Comparison of ENCODE assay signal across 22 mouse cellular contexts in genomic region chr12:26436334-26436733, GRCm38 (mm10). TPM values are rescaled to one million over a fixed set of nuclear protein-coding genes. Genes with fewer than 3 reads are reported as not detected.
DNase-seq lines count a peak whose midpoint lies in the region; ATAC-seq and TF ChIP-seq lines count a peak whose summit lies in the region.
"Had no signal": no experiment of that assay in that cellular context is flagged by ENCODE, and none has a peak within 500 bp of the region (broad histone marks: within the 10 kb centered on the region; RNA-seq: fewer than 3 reads in every experiment).

No protein-coding gene starts in this region.

- 0 out of 2 replicates have a peak, but pooled peaks have one; percentile 20 for TF ChIP-seq EP300 in heart, adult 2 months (IDR thresholded peaks at IDR 0.05; ENCODE audit: insufficient read depth, low read depth, low read length)

- H3K9ac ChIP-seq in heart, adult 2 months (ENCODE audit: low read depth, low read length): no peak overlapping the region
- no peak overlapping the region for H3K9ac ChIP-seq in forebrain, postnatal 0 days
- H3K9ac ChIP-seq: limb, embryonic 15.5 days; midbrain, embryonic 12.5 days; stomach, embryonic 15.5 days had no signal

- 0 out of 2 replicates have a peak, but pooled peaks have one; percentile 10 for ATAC-seq in granulocyte monocyte progenitor cell, adult 5-6 weeks (replicated peaks; ENCODE audit: poor library complexity, severe bottlenecking)
- ATAC-seq in forebrain, postnatal 0 days: no peak
- ATAC-seq: CD4-positive, CD25-positive, alpha-beta regulatory T cell, adult 4 months; forebrain, embryonic 14.5 days; inflammation-experienced regulatory T-cells, adult 6 months had no signal

- no peaks in the 10 kb centered on the region; the same call in 1 of the 2 replicates for H3K27me3 ChIP-seq in heart, adult 2 months (ENCODE audit: control insufficient read depth, insufficient read depth, low read length)
- H3K27me3 ChIP-seq in heart, embryonic 10.5 days (ENCODE audit: insufficient read depth, poor library complexity, severe bottlenecking): no peaks in the 10 kb centered on the region
- H3K27me3 ChIP-seq in forebrain, postnatal 0 days (ENCODE audit: insufficient read depth, low read length): no peaks in the 10 kb centered on the region
- H3K27me3 ChIP-seq in midbrain, embryonic 10.5 days (ENCODE audit: low read depth, poor library complexity, severe bottlenecking): no peaks in the 10 kb centered on the region
- H3K27me3 ChIP-seq: limb, embryonic 15.5 days; midbrain, embryonic 12.5 days; stomach, embryonic 15.5 days had no signal

- no peak overlapping the region for H3K4me2 ChIP-seq in forebrain, postnatal 0 days (ENCODE audit: low read depth)
- H3K4me2 ChIP-seq: limb, embryonic 15.5 days; midbrain, embryonic 12.5 days; stomach, embryonic 15.5 days had no signal

- H3K9me3 ChIP-seq in heart, embryonic 10.5 days: no peaks in the 10 kb centered on the region
- no peaks in the 10 kb centered on the region for H3K9me3 ChIP-seq in forebrain, postnatal 0 days (ENCODE audit: low read length)
- no peaks in the 10 kb centered on the region for H3K9me3 ChIP-seq in midbrain, embryonic 10.5 days (replicated peaks)
- H3K9me3 ChIP-seq: limb, embryonic 15.5 days; midbrain, embryonic 12.5 days; stomach, embryonic 15.5 days had no signal

- no peak for TF ChIP-seq POLR2A in heart, adult 2 months (IDR thresholded peaks at IDR 0.05; ENCODE audit: insufficient read depth, low read depth, low read length)

- 29% methylated on average over 4 of the region's 4 CpGs for WGBS in heart, adult 2 months
- WGBS in heart, embryonic 10.5 days: 82% methylated on average over 4 of the region's 4 CpGs
- 81% methylated on average over 4 of the region's 4 CpGs for WGBS in forebrain, postnatal 0 days
- WGBS in midbrain, embryonic 10.5 days: 88% methylated on average over 4 of the region's 4 CpGs

- H3K4me1 ChIP-seq in heart, adult 2 months (ENCODE audit: control insufficient read depth, insufficient read depth, low read length): peaks cover 11% of the 10 kb centered on the region
- H3K4me1 ChIP-seq in heart, embryonic 10.5 days: no peaks in the 10 kb centered on the region
- no peaks in the 10 kb centered on the region for H3K4me1 ChIP-seq in forebrain, postnatal 0 days (ENCODE audit: insufficient read depth)
- H3K4me1 ChIP-seq in midbrain, embryonic 10.5 days: no peaks in the 10 kb centered on the region
- H3K4me1 ChIP-seq: limb, embryonic 15.5 days; midbrain, embryonic 12.5 days; stomach, embryonic 15.5 days had no signal

- H3K36me3 ChIP-seq in heart, adult 2 months (ENCODE audit: control insufficient read depth, insufficient read depth, low read length): no peaks in the 10 kb centered on the region; the same call in 1 of the 2 replicates
- H3K36me3 ChIP-seq in heart, embryonic 10.5 days: no peaks in the 10 kb centered on the region
- no peaks in the 10 kb centered on the region for H3K36me3 ChIP-seq in forebrain, postnatal 0 days (ENCODE audit: insufficient read depth)
- H3K36me3 ChIP-seq in midbrain, embryonic 10.5 days: no peaks in the 10 kb centered on the region
- H3K36me3 ChIP-seq: limb, embryonic 15.5 days; midbrain, embryonic 12.5 days; stomach, embryonic 15.5 days had no signal

- H3K79me2 ChIP-seq in heart, adult 2 months (replicated peaks; ENCODE audit: control insufficient read depth, insufficient read depth, low read length): no peaks in the 10 kb centered on the region

- no peak overlapping the region for H3K4me3 ChIP-seq in heart, adult 2 months
- no peak overlapping the region for H3K4me3 ChIP-seq in heart, embryonic 10.5 days
- H3K4me3 ChIP-seq in forebrain, postnatal 0 days (ENCODE audit: low read depth, low read length): no peak overlapping the region
- no peak overlapping the region for H3K4me3 ChIP-seq in midbrain, embryonic 10.5 days
- H3K4me3 ChIP-seq: layer of hippocampus, adult 2 months; limb, embryonic 15.5 days; midbrain, embryonic 12.5 days; myocyte; stomach, embryonic 15.5 days had no signal

- intact Hi-C loops in heart, adult 2 months (cut with DNase I): no loop called here
- intact Hi-C loops in heart, postnatal 10 days (cut with DNase I): no loop called here
- intact Hi-C loops in left cerebral cortex, postnatal 25 days (cut with DNase I): no loop called here

- H3K27ac ChIP-seq in heart, adult 2 months: peak overlapping the region; percentile 34; the same call in 1 of the 2 replicates
- H3K27ac ChIP-seq in heart, embryonic 10.5 days: no peak overlapping the region
- no peak overlapping the region for H3K27ac ChIP-seq in forebrain, postnatal 0 days (ENCODE audit: low read depth, low read length)
- no peak overlapping the region for H3K27ac ChIP-seq in midbrain, embryonic 10.5 days (replicated peaks)
- H3K27ac ChIP-seq: layer of hippocampus, adult 2 months; limb, embryonic 15.5 days; midbrain, embryonic 12.5 days; stomach, embryonic 15.5 days had no signal

- DNase-seq in heart, adult 2 months: peak; percentile 52 to 55
- no peak for DNase-seq in heart, embryonic 10.5 days (ENCODE audit: low spot score)
- peak; percentile 52 to 61 for DNase-seq in heart, postnatal 10 days
- peak; percentile 60 to 66 for DNase-seq in kidney, postnatal 36 days
- DNase-seq in forebrain, postnatal 0 days: no peak
- DNase-seq in left cerebral cortex, postnatal 25 days (ENCODE audit: low spot score in 2 of 2): no peak
- DNase-seq in midbrain, embryonic 10.5 days (ENCODE audit: low spot score): no peak
- DNase-seq: adrenal gland, adult 8-10 months; cerebellum, adult 9-11 months; embryo, embryonic 11 days; retina, postnatal 1 day; thymus, postnatal 14 days had no signal

- TF ChIP-seq CTCF in heart, adult 2 months (IDR thresholded peaks at IDR 0.05): no peak
- no peak for TF ChIP-seq CTCF in forebrain, postnatal 0 days (IDR thresholded peaks at IDR 0.05; ENCODE audit: low read depth)

RNA-seq across cellular contexts. Expression of gene Rsad2, which starts 19.9 kb away (rescaled TPM):
- 10 to 100 TPM in 1 of 2 experiments, 1 to 10 TPM in 1; 7.4 to 14.4 TPM for total RNA-seq in heart, adult 2 months (2021)
- polyA plus RNA-seq in heart, adult 2 months (2012; rRNA removed): 6.9 and 8.2 TPM in 2 replicates
- 0.25 and 0.60 TPM in 2 replicates for polyA plus RNA-seq in heart, embryonic 10.5 days (2016; fragmentation: Nextera tagmentation; extraction: Ambion mirVana)
- total RNA-seq in granulocyte monocyte progenitor cell, adult 5-6 weeks (2014; fragmentation: Nextera tagmentation): not detected in 2 replicates
- 0.78 TPM in 1 of 2 replicates, not detected in the other for total RNA-seq in granulocyte monocyte progenitor cell, adult 5-6 weeks (2017)
- total RNA-seq in heart, postnatal 10 days (2021): 1 to 10 TPM; 6.9 to 9.7 TPM
- 1.1 TPM in 2 replicates for total RNA-seq in forebrain, postnatal 0 days (2014; rRNA removed)
- 0.91 and 1.7 TPM in 2 replicates for polyA plus RNA-seq in forebrain, postnatal 0 days (2015; fragmentation: Nextera tagmentation; extraction: Ambion mirVana)
- total RNA-seq in left cerebral cortex, postnatal 25 days (2021): under 1 TPM; 0.28 to 0.92 TPM
- polyA plus RNA-seq in midbrain, embryonic 10.5 days (2016; fragmentation: Nextera tagmentation; extraction: Ambion mirVana): 0.14 and 0.35 TPM in 2 replicates

RNA-seq across cellular contexts. Expression of gene Rnf144a, which starts 21.3 kb away (rescaled TPM):
- total RNA-seq in heart, adult 2 months (2021): 10 to 100 TPM; 12.7 to 13.4 TPM
- polyA plus RNA-seq in heart, adult 2 months (2012; rRNA removed): 11.5 and 17.2 TPM in 2 replicates
- polyA plus RNA-seq in heart, embryonic 10.5 days (2016; fragmentation: Nextera tagmentation; extraction: Ambion mirVana): 9.7 and 17.8 TPM in 2 replicates
- 26.1 and 33.5 TPM in 2 replicates for total RNA-seq in granulocyte monocyte progenitor cell, adult 5-6 weeks (2014; fragmentation: Nextera tagmentation)
- 13.5 and 13.6 TPM in 2 replicates for total RNA-seq in granulocyte monocyte progenitor cell, adult 5-6 weeks (2017)
- total RNA-seq in heart, postnatal 10 days (2021): 10 to 100 TPM; 42.4 to 54.3 TPM
- 27.4 and 39.1 TPM in 2 replicates for total RNA-seq in forebrain, postnatal 0 days (2014; rRNA removed)
- 16.4 and 23.1 TPM in 2 replicates for polyA plus RNA-seq in forebrain, postnatal 0 days (2015; fragmentation: Nextera tagmentation; extraction: Ambion mirVana)
- total RNA-seq in left cerebral cortex, postnatal 25 days (2021): 10 to 100 TPM; 30.0 to 32.2 TPM
- 35.5 and 35.6 TPM in 2 replicates for polyA plus RNA-seq in midbrain, embryonic 10.5 days (2016; fragmentation: Nextera tagmentation; extraction: Ambion mirVana)
- total RNA-seq: MEL had no signal
- polyA plus RNA-seq: myocyte had no signal

RNA-seq across cellular contexts. Expression of gene Cmpk2, which starts 32.7 kb away (rescaled TPM):
- 1 to 10 TPM; 4.2 to 4.5 TPM for total RNA-seq in heart, adult 2 months (2021)
- 3.8 and 6.6 TPM in 2 replicates for polyA plus RNA-seq in heart, adult 2 months (2012; rRNA removed)
- 3.0 and 4.6 TPM in 2 replicates for polyA plus RNA-seq in heart, embryonic 10.5 days (2016; fragmentation: Nextera tagmentation; extraction: Ambion mirVana)
- 12.7 and 31.5 TPM in 2 replicates for total RNA-seq in granulocyte monocyte progenitor cell, adult 5-6 weeks (2014; fragmentation: Nextera tagmentation)
- 8.9 and 12.2 TPM in 2 replicates for total RNA-seq in granulocyte monocyte progenitor cell, adult 5-6 weeks (2017)
- total RNA-seq in heart, postnatal 10 days (2021): 1 to 10 TPM; 5.8 to 6.8 TPM
- 23.1 and 25.1 TPM in 2 replicates for total RNA-seq in forebrain, postnatal 0 days (2014; rRNA removed)
- polyA plus RNA-seq in forebrain, postnatal 0 days (2015; fragmentation: Nextera tagmentation; extraction: Ambion mirVana): 18.2 and 21.0 TPM in 2 replicates
- 10 to 100 TPM; 20.2 to 21.1 TPM for total RNA-seq in left cerebral cortex, postnatal 25 days (2021)
- polyA plus RNA-seq in midbrain, embryonic 10.5 days (2016; fragmentation: Nextera tagmentation; extraction: Ambion mirVana): 4.2 and 6.2 TPM in 2 replicates
- polyA plus RNA-seq: myocyte had no signal

Comparison
In these comparisons a context has a peak if more than half of its experiments do, and no peak if none do; other contexts are left out.
1. DNase-seq: peak in heart, adult 2 months (2 of 2), heart, postnatal 10 days (2 of 2) and kidney, postnatal 36 days (2 of 2); none in heart, embryonic 10.5 days (single experiment), forebrain, postnatal 0 days (single experiment), left cerebral cortex, postnatal 25 days (0 of 2) and midbrain, embryonic 10.5 days (single experiment).